Mouse (Mus musculus) stomach, postnatal 0 days (tissue): Measurements from ENCODE around the gene Aqp11. TPM values are rescaled to one million over a fixed set of nuclear protein-coding genes. Genes with fewer than 3 reads are reported as not detected.

Experiments used
- ATAC-seq: fragments of 200-750 bp; cut with Nextera tagmentation; 2 replicates; pipeline ENCODE4 v1.8.0; 2017; ENCODE audit not compliant: low FRiP score, low TSS enrichment
- DNase-seq: peaks from one replicate; pipeline ENCODE4 v3.0.0-alpha.2; 2016; ENCODE audit warnings: low spot score
- H3K27ac ChIP-seq: fragments of 300-500 bp; sonication (generic); replicated peaks from 2 replicates; pipeline ENCODE4 v1.5.1; 2014; ENCODE audit warnings: mild to moderate bottlenecking, control low read depth
- H3K27me3 ChIP-seq: fragments of 300-500 bp; sonication (generic); 2 replicates; pipeline ENCODE4 v1.6.1; 2014; ENCODE audit warnings: low read length; ENCODE audit not compliant: control insufficient read depth, insufficient read depth
- H3K36me3 ChIP-seq: fragments of 300-500 bp; sonication (generic); 2 replicates; pipeline ENCODE4 v1.6.1; 2014; ENCODE audit warnings: low read length, mixed read lengths; ENCODE audit not compliant: control insufficient read depth, insufficient read depth
- H3K4me1 ChIP-seq: fragments of 300-500 bp; sonication (generic); replicated peaks from 2 replicates; pipeline ENCODE4 v1.6.1; 2014; ENCODE audit warnings: antibody characterized with exemption; ENCODE audit not compliant: control insufficient read depth, insufficient read depth
- H3K4me2 ChIP-seq: fragments of 300-500 bp; sonication (generic); replicated peaks from 2 replicates; pipeline ENCODE4 v1.6.1; 2014; ENCODE audit warnings: low read depth, mild to moderate bottlenecking, control low read depth, moderate library complexity
- H3K4me3 ChIP-seq: fragments of 300-500 bp; sonication (generic); 2 replicates; pipeline ENCODE4 v1.5.1; 2014; ENCODE audit warnings: low read depth, low read length, control low read depth
- H3K9ac ChIP-seq: fragments of 300-500 bp; sonication (generic); 2 replicates; pipeline ENCODE4 v1.6.1; 2014; ENCODE audit warnings: mild to moderate bottlenecking, low read length, control low read depth, mixed read lengths
- H3K9me3 ChIP-seq: fragments of 300-500 bp; sonication (generic); 2 replicates; pipeline ENCODE4 v1.6.1; 2016; ENCODE audit warnings: low read length; ENCODE audit not compliant: control insufficient read depth
- CTCF ChIP-seq: IDR thresholded peaks from 2 replicates; pipeline ENCODE4 v1.5.1; 2016; ENCODE audit warnings: antibody characterized with exemption, low read depth, mild to moderate bottlenecking, moderate library complexity
- EP300 ChIP-seq: optimal IDR thresholded peaks from 2 replicates; pipeline ENCODE3; 2016; ENCODE audit warnings: antibody characterized with exemption
- WGBS: fragments of 180-500 bp; shearing (Covaris S2); extraction: QIAGEN DNeasy Blood & Tissue Kit; methylation state at CpG from one replicate; pipeline ENCODE4 v1.1.7; 2014; 5-methylcytosine and 5-hydroxymethylcytosine counted together
- polyA plus RNA-seq: library from polyadenylated mRNA; unstranded; fragments of >200 nt; fragmentation: Nextera tagmentation; extraction: Ambion mirVana; gene quantifications from 2 replicates; pipeline ENCODE4 v1.2.1, GENCODE M21; 2015

Gene Aqp11
- polyA plus RNA-seq, 1 experiment from 2014 or later = 22.0 TPM

GRCm38 (mm10) chr7:97765963-97766347, 27.9 kb upstream of the Aqp11 start:
- no peak overlapping the region for H3K4me3 ChIP-seq
- no peaks in the 10 kb centered on the region for H3K36me3 ChIP-seq
- H3K4me1 ChIP-seq = no peaks in the 10 kb centered on the region
- no peak overlapping the region for H3K9ac ChIP-seq
- DNase-seq = no peak
- no peak overlapping the region for H3K27ac ChIP-seq
- no peak for ATAC-seq
- no peak overlapping the region for H3K4me2 ChIP-seq
- TF ChIP-seq EP300 (no peak), CTCF (no peak)
- WGBS = 69% methylated on average over 5 of the region's 5 CpGs
- H3K9me3 ChIP-seq = no peaks in the 10 kb centered on the region
- H3K27me3 ChIP-seq = no peaks in the 10 kb centered on the region

- whole genome bisulfite sequencing = 79% methylated on average over 21 of the region's 21 CpGs
- no peaks in the 10 kb centered on the region for H3K9me3 ChIP-seq
- H3K27ac ChIP-seq = no peak overlapping the region
- H3K4me3 ChIP-seq = no peak overlapping the region
- DNase-seq (no peak), ATAC-seq (no peak)
- no peak for TF ChIP-seq CTCF
- TF ChIP-seq EP300 = no peak
- H3K4me1 ChIP-seq = no peaks in the 10 kb centered on the region
- H3K36me3 ChIP-seq = no peaks in the 10 kb centered on the region
- H3K9ac ChIP-seq = no peak overlapping the region
- no peaks in the 10 kb centered on the region for H3K27me3 ChIP-seq
- H3K4me2 ChIP-seq = no peak overlapping the region
Observed at GRCm38 (mm10) chr7:97765181-97765962, 27.3 kb upstream of the Aqp11 start.

- TF ChIP-seq CTCF (no peak), EP300 (no peak)
- 71% methylated on average over 11 of the region's 11 CpGs for WGBS
- Histone ChIP-seq H3K4me1 (no peaks in the 10 kb centered on the region), H3K9me3 (no peaks in the 10 kb centered on the region), H3K9ac (no peak overlapping the region), H3K27ac (no peak overlapping the region), H3K4me2 (no peak overlapping the region), H3K4me3 (no peak overlapping the region), H3K27me3 (no peaks in the 10 kb centered on the region), H3K36me3 (no peaks in the 10 kb centered on the region)
- ATAC-seq = no peak
- no peak for DNase-seq
Observed at GRCm38 (mm10) chr7:97764591-97764990, 26.5 kb upstream of the Aqp11 start.

GRCm38 (mm10) chr7:97756967-97757881, 19.1 kb upstream of the Aqp11 start:
- WGBS = 52% methylated on average over 18 of the region's 18 CpGs
- H3K4me3 ChIP-seq = no peak overlapping the region
- no peak overlapping the region for H3K9ac ChIP-seq
- H3K36me3 ChIP-seq = no peaks in the 10 kb centered on the region
- H3K4me2 ChIP-seq = no peak overlapping the region; the same call in 1 of the 2 replicates
- no peaks in the 10 kb centered on the region for H3K4me1 ChIP-seq
- DNase-seq (no peak), ATAC-seq (no peak)
- H3K27ac ChIP-seq = no peak overlapping the region
- no peaks in the 10 kb centered on the region for H3K27me3 ChIP-seq
- TF ChIP-seq CTCF = no peak
- TF ChIP-seq EP300 = no peak
- no peaks in the 10 kb centered on the region for H3K9me3 ChIP-seq

GRCm38 (mm10) chr7:97749207-97750190, 11.4 kb upstream of the Aqp11 start:
- DNase-seq = peak; percentile 56
- Histone ChIP-seq H3K4me2 (peak overlapping the region; percentile 49), H3K36me3 (no peaks in the 10 kb centered on the region), H3K9ac (peak overlapping the region; percentile 23; the same call in 1 of the 2 replicates), H3K9me3 (no peaks in the 10 kb centered on the region), H3K4me3 (peak overlapping the region; percentile 33), H3K27me3 (no peaks in the 10 kb centered on the region), H3K27ac (peak overlapping the region; percentile 86), H3K4me1 (no peaks in the 10 kb centered on the region)
- peak; percentile 58 for ATAC-seq
- WGBS = 31% methylated on average over 19 of the region's 19 CpGs
- TF ChIP-seq CTCF = peak; percentile 15
- no peak for TF ChIP-seq EP300
